Mouse (Mus musculus) embryonic facial prominence, embryonic 15.5 days (tissue): Measurements from ENCODE around the gene Cpm. TPM values are rescaled to one million over a fixed set of nuclear protein-coding genes. Genes with fewer than 3 reads are reported as not detected.
A peak's percentile ranks its signal among the peaks of the same experiment; 100 is the strongest.
"Not testable (repeated sequence)": the region's sequence is repeated elsewhere in the genome, so short reads cannot be mapped to it uniquely, and the experiment has no call there.

Experiments
- ATAC-seq: fragments of 200-750 bp; cut with Nextera tagmentation; 2 replicates; pipeline ENCODE4 v1.8.0; 2017; ENCODE audit warnings: low read depth, moderate TSS enrichment; ENCODE audit not compliant: insufficient number of reproducible peaks, low FRiP score, low TSS enrichment
- H3K27ac ChIP-seq: fragments of 300-500 bp; sonication (generic); replicated peaks from 2 replicates; pipeline ENCODE4 v1.5.1; 2015; ENCODE audit warnings: mild to moderate bottlenecking, inconsistent platforms
- H3K27me3 ChIP-seq: fragments of 300-500 bp; sonication (generic); 2 replicates; pipeline ENCODE4 v1.6.1; 2015; ENCODE audit warnings: inconsistent platforms
- H3K36me3 ChIP-seq: fragments of 300-500 bp; sonication (generic); 2 replicates; pipeline ENCODE4 v1.6.1; 2015; ENCODE audit warnings: mild to moderate bottlenecking, inconsistent platforms
- H3K4me1 ChIP-seq: fragments of 300-500 bp; sonication (generic); 2 replicates; pipeline ENCODE4 v1.6.1; 2015; ENCODE audit warnings: inconsistent platforms
- H3K4me2 ChIP-seq: fragments of 300-500 bp; sonication (generic); replicated peaks from 2 replicates; pipeline ENCODE4 v1.6.1; 2015; ENCODE audit warnings: mild to moderate bottlenecking, inconsistent platforms
- H3K4me3 ChIP-seq: fragments of 300-500 bp; sonication (generic); replicated peaks from 2 replicates; pipeline ENCODE4 v1.5.1; 2015; ENCODE audit warnings: mild to moderate bottlenecking, inconsistent platforms
- H3K9ac ChIP-seq: fragments of 300-500 bp; sonication (generic); 2 replicates; pipeline ENCODE4 v1.6.1; 2015; ENCODE audit warnings: inconsistent platforms
- H3K9me3 ChIP-seq: fragments of 300-500 bp; sonication (generic); replicated peaks from 2 replicates; pipeline ENCODE4 v1.6.1; 2016; ENCODE audit warnings: inconsistent platforms
- WGBS: fragments of 180-500 bp; shearing (Covaris S2); methylation state at CpG from one replicate; pipeline ENCODE4 v1.1.7; 2015; 5-methylcytosine and 5-hydroxymethylcytosine counted together
- polyA plus RNA-seq: library from polyadenylated mRNA; unstranded; fragments of >200 nt; fragmentation: Nextera tagmentation; extraction: Ambion mirVana; gene quantifications from 2 replicates; pipeline ENCODE4 v1.2.1, GENCODE M21; 2015

The Cpm gene
- polyA plus RNA-seq, 1 experiment from 2014 or later = 68.7 TPM

- Histone ChIP-seq H3K27ac (peak overlapping the region; percentile 97), H3K27me3 (no peaks in the 10 kb centered on the region), H3K4me3 (peak overlapping the region; percentile 99), H3K4me1 (peaks cover 15% of the 10 kb centered on the region), H3K9me3 (no peaks in the 10 kb centered on the region), H3K9ac (peak overlapping the region; percentile 99), H3K4me2 (peak overlapping the region; percentile 59), H3K36me3 (peaks cover 18% of the 10 kb centered on the region)
- peak; percentile 81 for ATAC-seq
- under 1% methylated on average over 63 of the region's 71 CpGs for WGBS
Measured at GRCm38 (mm10) chr10:117709930-117710603, 80.8 kb downstream of the Cpm start.

GRCm38 (mm10) chr10:117710604-117711141 is 81.4 kb downstream of the Cpm start, which contains the start of gene Mdm2:
Mdm2 (minus strand) TSS chr10:117710758.
- H3K4me3 ChIP-seq = peak within 1 kb of the TSS; percentile 99
- WGBS = under 1% methylated on average over 51 of the region's 52 CpGs
- peak within 1 kb of the TSS; percentile 97 for H3K27ac ChIP-seq
- peak within 1 kb of the TSS; percentile 59 for H3K4me2 ChIP-seq
- H3K9ac ChIP-seq = peak within 1 kb of the TSS; percentile 99
- peaks cover 12% of the 10 kb centered on the region for H3K36me3 ChIP-seq
- peak; percentile 94 for ATAC-seq
- H3K27me3 ChIP-seq = no peaks in the 10 kb centered on the region
- no peaks in the 10 kb centered on the region for H3K9me3 ChIP-seq
- peaks cover 15% of the 10 kb centered on the region for H3K4me1 ChIP-seq

GRCm38 (mm10) chr10:117711408-117711807 is 82.1 kb downstream of the Cpm start:
- Histone ChIP-seq H3K4me2 (peak overlapping the region; percentile 59), H3K9me3 (no peaks in the 10 kb centered on the region), H3K4me3 (peak overlapping the region; percentile 99), H3K4me1 (peaks cover 15% of the 10 kb centered on the region), H3K36me3 (peaks cover 9% of the 10 kb centered on the region), H3K9ac (peak overlapping the region; percentile 39; the same call in 1 of the 2 replicates), H3K27me3 (no peaks in the 10 kb centered on the region), H3K27ac (peak overlapping the region; percentile 84)
- no peak for ATAC-seq
- 56% methylated on average over 5 of the region's 5 CpGs for WGBS

DNA sequence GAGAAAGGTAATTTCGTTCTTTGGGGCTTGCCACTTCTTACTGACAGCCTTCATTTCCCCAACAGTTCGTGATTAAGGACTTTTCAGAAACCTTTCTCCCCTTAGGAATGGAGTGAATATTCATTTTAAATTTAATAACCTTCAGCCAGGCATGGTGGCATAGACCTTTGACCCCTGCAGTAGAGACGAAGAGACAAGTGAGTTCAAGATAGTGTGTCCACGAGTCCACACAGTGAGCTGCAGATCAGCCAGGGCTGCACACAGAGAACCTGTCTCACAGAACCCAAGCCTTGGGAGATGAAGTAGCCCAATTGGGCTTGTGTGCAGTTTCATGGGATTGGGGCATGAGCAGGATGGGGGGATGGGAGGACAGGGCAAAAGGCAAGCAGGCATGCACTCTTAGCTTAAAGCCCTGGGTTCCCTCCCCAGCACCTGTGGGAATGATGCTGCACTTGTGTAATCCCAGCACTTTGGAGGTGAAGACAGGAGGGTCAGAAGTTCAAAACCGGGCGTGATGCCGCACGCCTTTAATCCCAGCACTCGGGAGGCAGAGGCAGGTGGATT is 83.0 kb downstream of the Cpm start:
- Histone ChIP-seq H3K9me3 (no peaks in the 10 kb centered on the region), H3K4me2 (no peak overlapping the region), H3K27ac (no peak overlapping the region), H3K4me3 (no peak overlapping the region), H3K36me3 (peaks cover under 1% of the 10 kb centered on the region; the same call in 1 of the 2 replicates), H3K9ac (no peak overlapping the region), H3K27me3 (no peaks in the 10 kb centered on the region), H3K4me1 (peaks cover 15% of the 10 kb centered on the region)
- ATAC-seq = no peak
- 92% methylated on average over 9 of the region's 9 CpGs for WGBS

DNA sequence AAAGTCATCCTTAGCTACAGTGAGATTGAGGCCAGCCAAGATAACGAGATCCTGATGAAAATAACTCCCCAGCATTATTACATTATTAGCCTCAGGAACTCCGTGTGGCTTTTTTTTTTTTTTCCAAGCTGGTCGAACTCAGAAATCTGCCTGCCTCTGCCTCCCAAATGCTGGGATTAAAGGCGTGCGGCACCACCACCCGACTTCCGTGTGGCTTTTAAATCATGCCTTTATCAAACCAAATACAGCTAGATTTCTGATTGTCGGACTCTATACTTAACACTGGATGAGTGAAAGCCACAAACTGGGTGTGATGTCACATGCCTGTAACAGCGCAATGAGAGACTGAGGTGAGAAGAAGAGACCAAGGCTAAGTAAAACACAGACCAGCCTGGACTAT is 83.6 kb downstream of the Cpm start:
- ATAC-seq = no peak
- WGBS = 89% methylated on average over 9 of the region's 9 CpGs
- H3K9ac ChIP-seq = no peak overlapping the region
- peaks cover 21% of the 10 kb centered on the region for H3K4me1 ChIP-seq
- no peak overlapping the region for H3K4me3 ChIP-seq
- no peak overlapping the region for H3K4me2 ChIP-seq
- no peaks in the 10 kb centered on the region for H3K27me3 ChIP-seq
- H3K27ac ChIP-seq = no peak overlapping the region
- no peaks in the 10 kb centered on the region for H3K9me3 ChIP-seq
- H3K36me3 ChIP-seq = no peaks in the 10 kb centered on the region; the same call in 1 of the 2 replicates

DNA sequence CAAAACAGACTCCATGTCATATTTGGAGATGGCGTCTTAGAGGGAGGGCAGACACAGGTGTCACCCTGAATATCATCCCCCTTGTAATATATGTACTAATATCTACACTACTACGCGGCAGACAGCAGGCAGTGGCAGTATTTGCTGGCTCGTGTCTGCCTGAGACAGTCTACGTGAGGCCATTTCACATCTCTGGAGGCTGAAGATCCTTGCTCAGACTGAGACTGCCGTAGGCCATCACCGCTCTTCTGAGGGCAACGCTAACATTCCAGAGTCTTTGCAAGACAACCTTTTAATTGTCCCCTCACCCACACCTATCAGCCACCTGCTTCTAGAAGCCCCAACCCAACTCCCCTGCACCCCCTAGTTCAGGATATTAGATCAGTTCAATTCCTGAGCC is 84.2 kb downstream of the Cpm start:
- no peak for ATAC-seq
- Histone ChIP-seq H3K27ac (no peak overlapping the region), H3K9ac (no peak overlapping the region), H3K27me3 (no peaks in the 10 kb centered on the region), H3K4me1 (peaks cover 26% of the 10 kb centered on the region), H3K36me3 (no peaks in the 10 kb centered on the region), H3K9me3 (no peaks in the 10 kb centered on the region), H3K4me2 (no peak overlapping the region), H3K4me3 (no peak overlapping the region)
- WGBS = 86% methylated on average over 8 of the region's 8 CpGs

DNA sequence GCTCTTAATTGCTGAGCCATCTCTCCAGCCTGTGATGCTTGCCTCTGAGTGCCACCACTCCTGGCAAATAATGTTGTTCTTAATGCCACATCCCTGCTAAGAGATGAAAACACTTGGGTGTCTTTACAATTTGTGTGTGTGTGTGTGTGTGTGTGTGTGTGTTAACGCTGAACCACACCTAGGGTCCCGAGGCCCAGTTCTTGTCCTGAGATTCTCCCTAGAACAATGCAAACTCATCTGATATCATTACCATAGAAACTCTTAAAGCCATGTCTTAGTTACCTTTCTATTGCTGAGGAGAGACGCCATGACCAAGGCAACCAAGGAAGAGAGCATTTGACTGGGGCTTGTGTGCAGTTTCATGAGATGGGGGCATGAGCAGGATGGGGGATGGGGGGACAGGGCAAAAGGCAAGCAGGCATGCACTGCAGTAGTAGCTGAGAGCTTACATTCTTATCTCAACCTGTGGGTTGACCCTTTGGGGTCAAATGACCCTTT is 84.8 kb downstream of the Cpm start:
- 87% methylated on average over 3 of the region's 3 CpGs for WGBS
- no peak overlapping the region for H3K4me3 ChIP-seq
- H3K36me3 ChIP-seq = no peaks in the 10 kb centered on the region
- H3K27ac ChIP-seq = no peak overlapping the region
- H3K4me1 ChIP-seq = peaks cover 22% of the 10 kb centered on the region
- H3K4me2 ChIP-seq = no peak overlapping the region
- no peak overlapping the region for H3K9ac ChIP-seq
- no peaks in the 10 kb centered on the region for H3K27me3 ChIP-seq
- no peak for ATAC-seq
- H3K9me3 ChIP-seq = no peaks in the 10 kb centered on the region

DNA sequence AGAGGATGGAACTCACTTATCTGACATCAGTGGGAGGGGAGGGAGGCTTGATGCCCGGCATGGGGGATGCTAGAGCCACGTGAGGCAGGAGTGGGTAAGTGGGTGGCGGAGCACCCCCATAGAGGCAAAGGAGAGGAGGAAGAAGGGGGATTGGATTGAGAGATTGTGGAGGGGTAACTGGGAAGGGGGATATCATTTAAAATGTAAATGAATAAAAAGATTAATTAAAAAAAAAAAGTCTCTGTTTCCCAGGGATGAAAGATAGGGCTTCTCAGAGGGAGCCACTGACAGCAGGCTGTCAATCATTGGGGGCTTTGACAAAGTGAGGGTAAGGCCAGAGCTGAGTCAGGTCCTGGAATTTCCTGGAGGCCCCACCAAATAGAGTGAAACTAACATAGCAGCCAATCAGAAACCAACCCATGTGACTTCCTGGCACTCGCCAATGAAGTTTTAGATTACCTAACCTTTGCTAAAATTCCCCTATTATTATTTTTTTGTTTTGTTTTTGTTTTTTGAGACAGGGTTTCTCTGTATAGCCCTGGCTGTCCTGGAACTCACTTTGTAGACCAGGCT is 85.7 kb downstream of the Cpm start:
- H3K9ac ChIP-seq = no peak overlapping the region
- no peaks in the 10 kb centered on the region for H3K27me3 ChIP-seq
- no peak overlapping the region for H3K4me3 ChIP-seq
- whole genome bisulfite sequencing = 67% methylated on average over 4 of the region's 4 CpGs
- no peak for ATAC-seq
- peaks cover 16% of the 10 kb centered on the region for H3K4me1 ChIP-seq
- H3K4me2 ChIP-seq = no peak overlapping the region
- no peaks in the 10 kb centered on the region for H3K9me3 ChIP-seq
- no peaks in the 10 kb centered on the region for H3K36me3 ChIP-seq
- no peak overlapping the region for H3K27ac ChIP-seq

DNA sequence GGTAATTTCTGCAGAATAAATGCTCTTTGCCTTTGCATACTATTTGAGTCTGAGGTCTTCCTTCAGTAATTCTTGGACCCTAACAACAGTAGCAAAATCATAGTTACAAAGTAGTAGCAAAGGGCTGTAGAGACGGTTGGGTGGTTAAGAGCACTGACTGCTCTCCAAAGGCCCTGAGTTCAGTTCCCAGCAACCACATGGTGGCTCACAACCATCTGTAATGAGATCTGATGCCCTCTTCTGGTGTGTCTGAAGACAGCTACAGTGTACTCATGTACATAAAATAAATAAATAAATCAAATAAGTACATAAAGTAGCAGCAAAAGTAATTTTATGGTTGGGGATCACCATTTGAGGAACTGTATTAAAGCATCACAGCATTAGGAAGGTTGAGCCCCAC is 86.4 kb downstream of the Cpm start:
- H3K27me3 ChIP-seq, H3K9ac ChIP-seq, H3K4me3 ChIP-seq, H3K36me3 ChIP-seq, ATAC-seq, H3K9me3 ChIP-seq, H3K4me2 ChIP-seq, H3K27ac ChIP-seq: not testable (repeated sequence)
- H3K4me1 ChIP-seq = peaks cover 16% of the 10 kb centered on the region
- whole genome bisulfite sequencing = 82% methylated on average over 1 of the region's 1 CpGs

DNA sequence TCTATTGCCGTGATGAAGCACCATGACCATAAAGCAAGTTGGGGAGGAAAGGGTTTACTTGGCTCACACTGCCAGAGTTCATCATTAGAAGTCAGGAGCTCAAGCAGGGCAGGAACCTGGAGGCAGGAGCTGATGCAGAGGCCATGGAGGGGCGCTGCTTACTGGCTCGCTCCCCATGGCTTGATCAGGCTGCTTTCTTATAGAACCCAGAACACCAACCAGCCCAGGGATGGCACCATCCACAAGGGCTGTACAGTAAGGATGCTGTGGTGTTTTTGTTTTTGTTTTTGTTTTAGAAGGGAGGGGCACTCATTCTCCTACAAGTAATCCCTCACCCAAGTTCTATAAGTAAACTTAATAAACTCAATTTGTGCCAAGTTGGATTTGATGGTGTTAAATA is 87.4 kb downstream of the Cpm start:
- ATAC-seq = no peak
- H3K27ac ChIP-seq = no peak overlapping the region
- H3K9me3 ChIP-seq = no peaks in the 10 kb centered on the region
- H3K4me1 ChIP-seq = peaks cover 11% of the 10 kb centered on the region
- H3K36me3 ChIP-seq = no peaks in the 10 kb centered on the region
- no peak overlapping the region for H3K4me3 ChIP-seq
- H3K9ac ChIP-seq = no peak overlapping the region
- WGBS = 82% methylated on average over 3 of the region's 3 CpGs
- no peak overlapping the region for H3K4me2 ChIP-seq
- H3K27me3 ChIP-seq = no peaks in the 10 kb centered on the region

GRCm38 (mm10) chr10:117717583-117717982 is 88.3 kb downstream of the Cpm start:
- Histone ChIP-seq H3K36me3 (no peaks in the 10 kb centered on the region), H3K4me3 (no peak overlapping the region), H3K4me2 (no peak overlapping the region)

More at GRCm38 (mm10) chr10:117717583-117717982, 88.3 kb downstream of the Cpm start:
- Histone ChIP-seq H3K4me1 (peaks cover 11% of the 10 kb centered on the region), H3K9me3 (no peaks in the 10 kb centered on the region), H3K27me3 (no peaks in the 10 kb centered on the region), H3K27ac (no peak overlapping the region), H3K9ac (no peak overlapping the region)
- 3% methylated on average over 4 of the region's 4 CpGs for WGBS
- ATAC-seq = no peak
